In the genomic region with DNA sequence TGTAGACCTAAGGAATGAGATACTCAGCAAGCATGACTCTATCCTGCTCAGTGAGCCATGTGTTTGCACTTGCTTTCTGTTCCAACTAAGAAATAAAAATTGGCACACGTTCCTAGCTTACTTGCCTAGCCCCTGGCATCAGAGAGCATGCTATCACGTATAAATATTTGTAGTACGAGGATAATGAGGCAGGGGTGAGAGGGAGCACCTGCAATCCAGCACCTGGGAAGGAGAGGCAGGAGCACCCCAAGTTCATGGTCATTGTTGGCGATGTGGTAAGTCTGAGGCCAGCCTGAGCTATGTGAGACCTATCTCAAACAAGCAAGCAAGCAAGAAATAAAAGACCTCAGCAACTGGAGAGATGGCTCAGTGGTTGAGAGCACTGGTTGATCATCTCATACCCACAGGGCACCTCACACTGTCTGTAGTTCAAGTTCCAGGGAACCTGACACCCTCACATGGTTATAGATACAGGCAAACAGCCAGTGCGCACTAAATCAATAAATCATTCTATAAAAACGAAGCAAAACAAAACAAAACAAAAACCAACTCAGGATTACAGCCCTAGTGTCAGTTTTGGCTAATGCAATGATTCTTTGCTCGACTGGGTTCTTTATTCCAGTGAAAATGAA, we compare ENCODE assay signal across 11 mouse cellular contexts. TPM values are rescaled to one million over a fixed set of nuclear protein-coding genes. Genes with fewer than 3 reads are reported as not detected.
DNase-seq lines count a peak whose midpoint lies in the region; ATAC-seq and TF ChIP-seq lines count a peak whose summit lies in the region.
"Had no signal": no experiment of that assay in that cellular context is flagged by ENCODE, and none has a peak within 500 bp of the region (broad histone marks: within the 10 kb centered on the region; RNA-seq: fewer than 3 reads in every experiment).

No protein-coding gene starts in this region.

- H3K9me3 ChIP-seq in hindbrain, embryonic 10.5 days, result no peaks in the 10 kb centered on the region
- H3K9me3 ChIP-seq in hindbrain, embryonic 16.5 days (ENCODE audit: control insufficient read depth, low read length), result no peaks in the 10 kb centered on the region
- no peaks in the 10 kb centered on the region for H3K9me3 ChIP-seq in neural tube, embryonic 12.5 days
- no peaks in the 10 kb centered on the region for H3K9me3 ChIP-seq in liver, postnatal 0 days (ENCODE audit: low read length)

- H3K4me2 ChIP-seq in hindbrain, embryonic 16.5 days (ENCODE audit: low read length), result no peak overlapping the region
- peak overlapping the region; percentile 96; the same call in 1 of the 2 replicates for H3K4me2 ChIP-seq in neural tube, embryonic 12.5 days (replicated peaks)
- peak overlapping the region; percentile 98 for H3K4me2 ChIP-seq in liver, postnatal 0 days (ENCODE audit: low read depth, low read length)

- peak overlapping the region; percentile 96 for H3K4me3 ChIP-seq in hindbrain, embryonic 10.5 days
- H3K4me3 ChIP-seq in hindbrain, embryonic 16.5 days (ENCODE audit: low read length), result no peak overlapping the region
- no peak overlapping the region for H3K4me3 ChIP-seq in neural tube, embryonic 12.5 days
- peak overlapping the region; percentile 92 for H3K4me3 ChIP-seq in liver, postnatal 0 days (ENCODE audit: low read depth, low read length)

- H3K9ac ChIP-seq in hindbrain, embryonic 16.5 days (ENCODE audit: low read depth, low read length), result no peak overlapping the region
- no peak overlapping the region for H3K9ac ChIP-seq in neural tube, embryonic 12.5 days
- no peak overlapping the region for H3K9ac ChIP-seq in liver, postnatal 0 days (replicated peaks)

- TF ChIP-seq EP300 in liver, postnatal 0 days (IDR thresholded peaks at IDR 0.05; ENCODE audit: low read depth), result no peak

- DNase-seq in hindbrain, embryonic 10.5 days (ENCODE audit: low spot score), result no peak
- DNase-seq in neural tube, embryonic 10.5 days (ENCODE audit: extremely low spot score, low spot score), result no peak
- DNase-seq in liver, postnatal 0 days, result no peak
- DNase-seq in left cerebral cortex, adult 8-10 months (ENCODE audit: low spot score in 2 of 2), result no peak
- DNase-seq in ovary, postnatal 36 days (ENCODE audit: low spot score), result no peak
- DNase-seq in gastrocnemius, postnatal 36 days, result no peak
- DNase-seq: kidney, adult 2 months had no signal

- 88% methylated on average over 7 of the region's 7 CpGs for WGBS in hindbrain, embryonic 10.5 days
- 80% methylated on average over 7 of the region's 7 CpGs for WGBS in hindbrain, embryonic 16.5 days
- WGBS in neural tube, embryonic 12.5 days, result 76% methylated on average over 7 of the region's 7 CpGs
- 62% methylated on average over 7 of the region's 7 CpGs for WGBS in liver, postnatal 0 days (ENCODE audit: insufficient replicate concordance)

- no peak overlapping the region for H3K27ac ChIP-seq in hindbrain, embryonic 10.5 days
- no peak overlapping the region for H3K27ac ChIP-seq in hindbrain, embryonic 16.5 days (ENCODE audit: low read depth, low read length)
- H3K27ac ChIP-seq in neural tube, embryonic 12.5 days, result no peak overlapping the region
- H3K27ac ChIP-seq in liver, postnatal 0 days (ENCODE audit: low read depth), result peak overlapping the region; percentile 51
- H3K27ac ChIP-seq: macrophage had no signal

- no peaks in the 10 kb centered on the region for H3K27me3 ChIP-seq in hindbrain, embryonic 10.5 days (ENCODE audit: insufficient read depth, poor library complexity, severe bottlenecking)
- H3K27me3 ChIP-seq in hindbrain, embryonic 16.5 days (replicated peaks; ENCODE audit: control insufficient read depth, insufficient read depth, low read length), result no peaks in the 10 kb centered on the region
- no peaks in the 10 kb centered on the region for H3K27me3 ChIP-seq in neural tube, embryonic 12.5 days (replicated peaks)
- no peaks in the 10 kb centered on the region for H3K27me3 ChIP-seq in liver, postnatal 0 days (ENCODE audit: insufficient read depth, low read length)

- no peak for ATAC-seq in hindbrain, embryonic 16.5 days
- no peak for ATAC-seq in neural tube, embryonic 12.5 days (ENCODE audit: low FRiP score, low read depth)
- peak; percentile 62 for ATAC-seq in liver, postnatal 0 days

- intact Hi-C loops in gastrocnemius, postnatal 36 days (cut with DNase I), result no loop called here

- H3K4me1 ChIP-seq in hindbrain, embryonic 10.5 days (replicated peaks), result peaks cover 13% of the 10 kb centered on the region
- H3K4me1 ChIP-seq in hindbrain, embryonic 16.5 days (ENCODE audit: control insufficient read depth, insufficient read depth, low read depth, low read length), result peaks cover 13% of the 10 kb centered on the region
- peaks cover 7% of the 10 kb centered on the region for H3K4me1 ChIP-seq in neural tube, embryonic 12.5 days
- H3K4me1 ChIP-seq in liver, postnatal 0 days (ENCODE audit: insufficient read depth), result peaks cover 22% of the 10 kb centered on the region

- peaks cover 18% of the 10 kb centered on the region; the same call in 1 of the 2 replicates for H3K36me3 ChIP-seq in hindbrain, embryonic 10.5 days
- peaks cover 7% of the 10 kb centered on the region; the same call in 1 of the 2 replicates for H3K36me3 ChIP-seq in hindbrain, embryonic 16.5 days (ENCODE audit: control insufficient read depth, insufficient read depth, low read length)
- H3K36me3 ChIP-seq in neural tube, embryonic 12.5 days, result peaks cover 8% of the 10 kb centered on the region
- peaks cover 8% of the 10 kb centered on the region; the same call in 1 of the 2 replicates for H3K36me3 ChIP-seq in liver, postnatal 0 days (replicated peaks; ENCODE audit: insufficient read depth, low read length)

- no peak for TF ChIP-seq CTCF in liver, postnatal 0 days (IDR thresholded peaks at IDR 0.05; ENCODE audit: low read depth)

RNA-seq across cellular contexts. Expression of a gene that starts 1.4 kb away (rescaled TPM):
- 33.7 and 41.1 TPM in 2 replicates for polyA plus RNA-seq in hindbrain, embryonic 10.5 days (2016; fragmentation: Nextera tagmentation; extraction: Ambion mirVana)
- polyA plus RNA-seq in hindbrain, embryonic 16.5 days (2015; fragmentation: Nextera tagmentation; extraction: Ambion mirVana), result 42.4 and 45.5 TPM in 2 replicates
- 37.4 and 39.6 TPM in 2 replicates for polyA plus RNA-seq in neural tube, embryonic 12.5 days (2016; fragmentation: Nextera tagmentation; extraction: Ambion mirVana)
- 28.4 and 30.2 TPM in 2 replicates for polyA plus RNA-seq in liver, postnatal 0 days (2015; fragmentation: Nextera tagmentation; extraction: Ambion mirVana)
- 10 to 100 TPM; 21.9 to 23.9 (median 23.3) TPM for total RNA-seq in left cerebral cortex, adult 8-10 months (2022)
- 1 to 10 TPM; 3.7 to 4.2 TPM for total RNA-seq in gastrocnemius, postnatal 36 days (2021)

RNA-seq across cellular contexts. Expression of a gene that starts 7.8 kb away (rescaled TPM):
- polyA plus RNA-seq in hindbrain, embryonic 10.5 days (2016; fragmentation: Nextera tagmentation; extraction: Ambion mirVana), result not detected in 2 replicates
- not detected in 2 replicates for polyA plus RNA-seq in hindbrain, embryonic 16.5 days (2015; fragmentation: Nextera tagmentation; extraction: Ambion mirVana)
- not detected in 2 replicates for polyA plus RNA-seq in neural tube, embryonic 12.5 days (2016; fragmentation: Nextera tagmentation; extraction: Ambion mirVana)
- not detected in 2 replicates for polyA plus RNA-seq in liver, postnatal 0 days (2015; fragmentation: Nextera tagmentation; extraction: Ambion mirVana)
- total RNA-seq in left cerebral cortex, adult 8-10 months (2022), result not detected
- total RNA-seq in gastrocnemius, postnatal 36 days (2021), result not detected
- total RNA-seq: gastrocnemius, postnatal 4 days had no signal
- polyA plus RNA-seq: kidney, adult 2 months; macrophage had no signal

RNA-seq across cellular contexts. Expression of a gene that starts 23.0 kb away (rescaled TPM):
- polyA plus RNA-seq in hindbrain, embryonic 10.5 days (2016; fragmentation: Nextera tagmentation; extraction: Ambion mirVana), result 1.5 and 1.7 TPM in 2 replicates
- polyA plus RNA-seq in hindbrain, embryonic 16.5 days (2015; fragmentation: Nextera tagmentation; extraction: Ambion mirVana), result 2.3 and 3.7 TPM in 2 replicates
- 3.8 and 4.0 TPM in 2 replicates for polyA plus RNA-seq in neural tube, embryonic 12.5 days (2016; fragmentation: Nextera tagmentation; extraction: Ambion mirVana)
- 1.1 and 1.7 TPM in 2 replicates for polyA plus RNA-seq in liver, postnatal 0 days (2015; fragmentation: Nextera tagmentation; extraction: Ambion mirVana)
- total RNA-seq in left cerebral cortex, adult 8-10 months (2022), result 1 to 10 TPM in 3 of 4 experiments, under 1 TPM in 1; 0.76 to 2.5 (median 1.9) TPM
- 10 to 100 TPM; 10.6 to 10.9 TPM for total RNA-seq in gastrocnemius, postnatal 36 days (2021)

RNA-seq across cellular contexts. Expression of a gene that starts 35.7 kb away (rescaled TPM):
- 133 and 160 TPM in 2 replicates for polyA plus RNA-seq in hindbrain, embryonic 10.5 days (2016; fragmentation: Nextera tagmentation; extraction: Ambion mirVana)
- polyA plus RNA-seq in hindbrain, embryonic 16.5 days (2015; fragmentation: Nextera tagmentation; extraction: Ambion mirVana), result 155 and 168 TPM in 2 replicates
- 187 and 188 TPM in 2 replicates for polyA plus RNA-seq in neural tube, embryonic 12.5 days (2016; fragmentation: Nextera tagmentation; extraction: Ambion mirVana)
- polyA plus RNA-seq in liver, postnatal 0 days (2015; fragmentation: Nextera tagmentation; extraction: Ambion mirVana), result 41.5 and 43.2 TPM in 2 replicates
- 100 to 1,000 TPM; 148 to 150 (median 149) TPM for total RNA-seq in left cerebral cortex, adult 8-10 months (2022)
- 10 to 100 TPM; 85.8 to 90.9 TPM for total RNA-seq in gastrocnemius, postnatal 36 days (2021)

RNA-seq across cellular contexts. Expression of a gene that starts 47.3 kb away (rescaled TPM):
- polyA plus RNA-seq in hindbrain, embryonic 10.5 days (2016; fragmentation: Nextera tagmentation; extraction: Ambion mirVana), result 1.4 and 2.5 TPM in 2 replicates
- 16.0 and 16.8 TPM in 2 replicates for polyA plus RNA-seq in hindbrain, embryonic 16.5 days (2015; fragmentation: Nextera tagmentation; extraction: Ambion mirVana)
- polyA plus RNA-seq in neural tube, embryonic 12.5 days (2016; fragmentation: Nextera tagmentation; extraction: Ambion mirVana), result 7.3 and 8.8 TPM in 2 replicates
- polyA plus RNA-seq in liver, postnatal 0 days (2015; fragmentation: Nextera tagmentation; extraction: Ambion mirVana), result not detected in 2 replicates
- total RNA-seq in left cerebral cortex, adult 8-10 months (2022), result 10 to 100 TPM; 29.2 to 30.8 (median 29.9) TPM
- not detected for total RNA-seq in gastrocnemius, postnatal 36 days (2021)

Comparison
In these comparisons a context has a peak if more than half of its experiments do, and no peak if none do; other contexts are left out.
1. H3K4me3 ChIP-seq: peak in hindbrain, embryonic 10.5 days (single experiment) and liver, postnatal 0 days (single experiment); none in hindbrain, embryonic 16.5 days (single experiment) and neural tube, embryonic 12.5 days (single experiment).